Mouse (Mus musculus) small intestine, adult 2 months (tissue): ENCODE data around the gene Dsp.
A peak's percentile ranks its signal among the peaks of the same experiment; 100 is the strongest.

ENCODE experiments used
- CTCF ChIP-seq: fragments of 200-500 bp; IDR thresholded peaks from 2 replicates; pipeline ENCODE4 v1.5.1; 2012; ENCODE audit warnings: low read depth, mild to moderate bottlenecking, control low read depth, inconsistent platforms, low read length, moderate library complexity, mixed read lengths; ENCODE audit not compliant: insufficient replicate concordance, insufficient read length; ENCODE audit errors: extremely low read depth
- POLR2A ChIP-seq: fragments of 200-500 bp; IDR thresholded peaks from 2 replicates; pipeline ENCODE4 v1.6.1; 2012; ENCODE audit warnings: low read depth, mild to moderate bottlenecking, control low read depth, inconsistent platforms, low read length, moderate library complexity

DNA sequence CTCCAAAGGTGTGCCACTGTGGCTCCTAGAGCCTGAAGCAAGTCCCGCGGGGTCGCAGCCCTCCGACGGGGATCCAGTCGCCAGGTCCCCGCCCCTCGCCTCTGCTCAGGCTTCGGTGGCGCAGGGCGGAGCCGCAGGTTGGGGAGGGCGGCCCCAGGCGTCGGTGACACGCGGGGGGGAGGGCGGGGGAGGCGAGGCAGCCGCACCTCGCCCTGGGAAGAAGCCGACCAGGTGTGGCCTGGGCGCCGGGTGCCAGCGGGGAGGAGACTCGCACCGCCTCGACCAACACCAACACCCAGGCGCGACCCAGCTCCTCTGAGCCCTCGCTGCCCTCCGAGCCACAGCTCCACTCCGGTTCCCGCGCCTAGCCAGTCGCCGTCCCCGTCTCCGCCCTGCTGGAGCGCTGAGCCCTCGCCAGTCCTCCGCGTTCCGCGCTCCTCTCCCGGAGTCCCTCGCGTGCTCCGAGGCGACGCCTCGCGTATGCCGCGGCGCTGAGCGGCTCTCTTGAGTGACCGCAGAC, at the start of gene Dsp:
- TF ChIP-seq POLR2A (peak; percentile 85), CTCF (no peak)
